In the genomic region with DNA sequence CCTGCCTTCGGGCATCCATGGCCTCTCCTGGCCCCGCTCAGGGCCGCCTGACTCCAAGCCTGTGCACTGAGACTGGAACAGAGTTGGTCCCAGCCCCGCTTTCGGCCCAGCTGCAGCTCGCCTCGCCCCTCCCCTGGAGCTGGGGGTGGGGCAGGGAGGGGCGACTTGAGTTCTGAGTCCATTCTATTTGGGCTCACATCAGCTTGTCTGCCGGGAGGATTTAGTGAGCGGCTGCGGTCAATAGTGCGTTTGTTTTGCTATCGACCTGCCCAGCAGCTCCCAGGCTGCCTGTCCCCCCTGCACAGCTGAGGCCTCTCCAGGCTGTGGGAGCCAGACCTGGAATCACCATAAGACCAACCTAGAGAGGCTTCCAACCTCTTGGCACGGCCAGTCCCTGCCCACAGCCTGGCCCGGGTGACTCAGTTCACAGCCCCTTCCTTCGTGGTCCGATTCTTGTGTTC, we compare ENCODE assay signal across 8 mouse cellular contexts. TPM values are rescaled to one million over a fixed set of nuclear protein-coding genes. Genes with fewer than 3 reads are reported as not detected.
A peak's percentile ranks its signal among the peaks of the same experiment; 100 is the strongest.
DNase-seq lines count a peak whose midpoint lies in the region; ATAC-seq and TF ChIP-seq lines count a peak whose summit lies in the region.

No protein-coding gene starts in this region.

- H3K4me2 ChIP-seq in forebrain, embryonic 16.5 days (ENCODE audit: low read length), result no peak overlapping the region
- H3K4me2 ChIP-seq in hindbrain, embryonic 13.5 days, result 0 out of 2 replicates have a peak overlapping the region, but pooled peaks have one; percentile 18
- 0 out of 2 replicates have a peak overlapping the region, but pooled peaks have one; percentile 12 for H3K4me2 ChIP-seq in limb, embryonic 15.5 days
- 0 out of 2 replicates have a peak overlapping the region, but pooled peaks have one; percentile 11 for H3K4me2 ChIP-seq in stomach, embryonic 14.5 days (replicated peaks; ENCODE audit: low read depth, low read length)

- no peak for TF ChIP-seq CTCF in left cerebral cortex, adult 2 months (IDR thresholded peaks at IDR 0.05)

- WGBS in forebrain, embryonic 16.5 days, result 15% methylated on average over 17 of the region's 17 CpGs
- 11% methylated on average over 17 of the region's 17 CpGs for WGBS in hindbrain, embryonic 13.5 days
- WGBS in limb, embryonic 15.5 days, result 23% methylated on average over 17 of the region's 17 CpGs
- WGBS in stomach, embryonic 14.5 days, result 20% methylated on average over 17 of the region's 17 CpGs

- ATAC-seq in forebrain, embryonic 16.5 days, result no peak
- ATAC-seq in hindbrain, embryonic 13.5 days (ENCODE audit: low FRiP score), result 0 out of 2 replicates have a peak, but pooled peaks have one; percentile 8
- no peak for ATAC-seq in limb, embryonic 15.5 days (ENCODE audit: insufficient number of reproducible peaks, low FRiP score, low TSS enrichment, low read depth)
- ATAC-seq in stomach, embryonic 14.5 days (ENCODE audit: insufficient number of reproducible peaks, insufficient read depth, low FRiP score, low read depth), result peak; percentile 20; the same call in 1 of the 2 replicates

- no peak overlapping the region for H3K4me3 ChIP-seq in left cerebral cortex, adult 2 months
- H3K4me3 ChIP-seq in forebrain, embryonic 16.5 days (replicated peaks; ENCODE audit: low read length), result no peak overlapping the region
- H3K4me3 ChIP-seq in hindbrain, embryonic 13.5 days, result no peak overlapping the region
- no peak overlapping the region for H3K4me3 ChIP-seq in limb, embryonic 15.5 days
- H3K4me3 ChIP-seq in stomach, embryonic 14.5 days (ENCODE audit: low read depth, low read length), result no peak overlapping the region

- H3K4me1 ChIP-seq in forebrain, embryonic 16.5 days (replicated peaks; ENCODE audit: control insufficient read depth, insufficient read depth, low read length), result peaks cover 77% of the 10 kb centered on the region
- H3K4me1 ChIP-seq in hindbrain, embryonic 13.5 days (replicated peaks), result peaks cover 80% of the 10 kb centered on the region
- H3K4me1 ChIP-seq in limb, embryonic 15.5 days, result peaks cover 68% of the 10 kb centered on the region
- H3K4me1 ChIP-seq in stomach, embryonic 14.5 days (ENCODE audit: control insufficient read depth, insufficient read depth, low read length), result peaks cover 69% of the 10 kb centered on the region

- H3K27ac ChIP-seq in left cerebral cortex, adult 2 months, result peak overlapping the region; percentile 37
- peak overlapping the region; percentile 48; the same call in 1 of the 2 replicates for H3K27ac ChIP-seq in forebrain, embryonic 16.5 days (ENCODE audit: low read length)
- H3K27ac ChIP-seq in hindbrain, embryonic 13.5 days, result peak overlapping the region; percentile 80
- H3K27ac ChIP-seq in limb, embryonic 15.5 days, result peak overlapping the region; percentile 84
- H3K27ac ChIP-seq in stomach, embryonic 14.5 days (ENCODE audit: low read length), result peak overlapping the region; percentile 89

- H3K36me3 ChIP-seq in forebrain, embryonic 16.5 days (ENCODE audit: control insufficient read depth, insufficient read depth), result no peaks in the 10 kb centered on the region
- no peaks in the 10 kb centered on the region for H3K36me3 ChIP-seq in hindbrain, embryonic 13.5 days
- no peaks in the 10 kb centered on the region for H3K36me3 ChIP-seq in limb, embryonic 15.5 days
- no peaks in the 10 kb centered on the region for H3K36me3 ChIP-seq in stomach, embryonic 14.5 days (ENCODE audit: control insufficient read depth, insufficient read depth, low read length)

- peak overlapping the region; percentile 20; the same call in 1 of the 2 replicates for H3K9ac ChIP-seq in forebrain, embryonic 16.5 days (replicated peaks; ENCODE audit: low read depth, low read length)
- H3K9ac ChIP-seq in hindbrain, embryonic 13.5 days, result peak overlapping the region; percentile 31; the same call in 1 of the 2 replicates
- H3K9ac ChIP-seq in limb, embryonic 15.5 days, result no peak overlapping the region
- H3K9ac ChIP-seq in stomach, embryonic 14.5 days (replicated peaks; ENCODE audit: low read depth, low read length), result no peak overlapping the region

- intact Hi-C loops in left cerebral cortex, adult 2 months (cut with DNase I), result no loop called here

- H3K9me3 ChIP-seq in forebrain, embryonic 16.5 days (ENCODE audit: control insufficient read depth, low read length), result no peaks in the 10 kb centered on the region
- H3K9me3 ChIP-seq in hindbrain, embryonic 13.5 days, result no peaks in the 10 kb centered on the region
- no peaks in the 10 kb centered on the region for H3K9me3 ChIP-seq in limb, embryonic 15.5 days
- no peaks in the 10 kb centered on the region for H3K9me3 ChIP-seq in stomach, embryonic 14.5 days (ENCODE audit: control insufficient read depth, low read depth, low read length)

- no peak for DNase-seq in left cerebral cortex, adult 2 months (ENCODE audit: extremely low spot score in 1 of 2, low spot score in 2 of 2)
- no peak for DNase-seq in left cerebral cortex, adult 11 months (ENCODE audit: low spot score)
- DNase-seq in T-cell, adult 2 months (ENCODE audit: low spot score), result no peak
- DNase-seq in lung, postnatal 25 days (ENCODE audit: low spot score), result no peak

- no peaks in the 10 kb centered on the region for H3K27me3 ChIP-seq in forebrain, embryonic 16.5 days (replicated peaks; ENCODE audit: control insufficient read depth, insufficient read depth, low read length)
- peaks cover 36% of the 10 kb centered on the region for H3K27me3 ChIP-seq in hindbrain, embryonic 13.5 days
- 0 out of 2 replicates have a peak, but pooled peaks cover 17% of the 10 kb centered on the region for H3K27me3 ChIP-seq in limb, embryonic 15.5 days
- no peaks in the 10 kb centered on the region for H3K27me3 ChIP-seq in stomach, embryonic 14.5 days (ENCODE audit: control insufficient read depth, insufficient read depth, low read length)

RNA-seq across cellular contexts. Expression of gene Flrt1, which starts 29.1 kb away (rescaled TPM):
- 10 to 100 TPM; 41.4 to 43.0 TPM for total RNA-seq in left cerebral cortex, adult 2 months (2021)
- polyA plus RNA-seq in forebrain, embryonic 16.5 days (2015; fragmentation: Nextera tagmentation; extraction: Ambion mirVana), result 13.8 and 16.1 TPM in 2 replicates
- polyA plus RNA-seq in hindbrain, embryonic 13.5 days (2015; fragmentation: Nextera tagmentation; extraction: Ambion mirVana), result 7.1 and 8.1 TPM in 2 replicates
- polyA plus RNA-seq in limb, embryonic 15.5 days (2015; fragmentation: Nextera tagmentation; extraction: Ambion mirVana), result 5.6 and 5.8 TPM in 2 replicates
- polyA plus RNA-seq in stomach, embryonic 14.5 days (2014; fragmentation: Nextera tagmentation; extraction: Ambion mirVana), result 7.4 and 9.2 TPM in 2 replicates

Comparison
In these comparisons a context has a peak if more than half of its experiments do, and no peak if none do; other contexts are left out.
1. H3K27ac ChIP-seq: peak in every context shown above with its lines; median percentile 89 in stomach, embryonic 14.5 days; 84 in limb, embryonic 15.5 days; 80 in hindbrain, embryonic 13.5 days; 48 in forebrain, embryonic 16.5 days; 37 in left cerebral cortex, adult 2 months.
2. ATAC-seq: peak in hindbrain, embryonic 13.5 days (single experiment) and stomach, embryonic 14.5 days (single experiment); none in forebrain, embryonic 16.5 days (single experiment) and limb, embryonic 15.5 days (single experiment).
3. H3K9ac ChIP-seq: peak in forebrain, embryonic 16.5 days (single experiment) and hindbrain, embryonic 13.5 days (single experiment); none in limb, embryonic 15.5 days (single experiment) and stomach, embryonic 14.5 days (single experiment).